Mouse (Mus musculus) heart, embryonic 13.5 days (tissue): ENCODE data around the gene Flad1. TPM values are rescaled to one million over a fixed set of nuclear protein-coding genes. Genes with fewer than 3 reads are reported as not detected.
A peak's percentile ranks its signal among the peaks of the same experiment; 100 is the strongest.

Source experiments
- ATAC-seq: fragments of 200-750 bp; cut with Nextera tagmentation; 2 replicates; pipeline ENCODE4 v1.8.0; 2017; ENCODE audit warnings: moderate TSS enrichment; ENCODE audit not compliant: insufficient number of reproducible peaks, low FRiP score, low TSS enrichment; ENCODE audit errors: extremely low read depth
- H3K27ac ChIP-seq: fragments of 300-500 bp; sonication (generic); replicated peaks from 2 replicates; pipeline ENCODE4 v1.5.1; 2015; ENCODE audit warnings: moderate library complexity, mild to moderate bottlenecking, inconsistent platforms
- H3K27me3 ChIP-seq: fragments of 300-500 bp; sonication (generic); replicated peaks from 2 replicates; pipeline ENCODE4 v1.6.1; 2015; ENCODE audit warnings: mild to moderate bottlenecking, inconsistent platforms
- H3K36me3 ChIP-seq: fragments of 300-500 bp; sonication (generic); 2 replicates; pipeline ENCODE4 v1.6.1; 2015; ENCODE audit warnings: mild to moderate bottlenecking, inconsistent platforms
- H3K4me1 ChIP-seq: fragments of 300-500 bp; sonication (generic); 2 replicates; pipeline ENCODE4 v1.6.1; 2015; ENCODE audit warnings: inconsistent platforms
- H3K4me2 ChIP-seq: fragments of 300-500 bp; sonication (generic); 2 replicates; pipeline ENCODE4 v1.6.1; 2015; ENCODE audit warnings: inconsistent platforms, mild to moderate bottlenecking, moderate library complexity
- H3K4me3 ChIP-seq: fragments of 300-500 bp; sonication (generic); 2 replicates; pipeline ENCODE4 v1.5.1; 2015; ENCODE audit warnings: moderate library complexity, mild to moderate bottlenecking, inconsistent platforms
- H3K9ac ChIP-seq: fragments of 300-500 bp; sonication (generic); 2 replicates; pipeline ENCODE4 v1.6.1; 2015; ENCODE audit warnings: inconsistent platforms, mild to moderate bottlenecking, moderate library complexity
- H3K9me3 ChIP-seq: fragments of 300-500 bp; sonication (generic); 2 replicates; pipeline ENCODE4 v1.6.1; 2016; ENCODE audit warnings: inconsistent platforms
- WGBS: fragments of 180-500 bp; shearing (Covaris S2); methylation state at CpG from one replicate; pipeline ENCODE4 v1.1.7; 2015; ENCODE audit warnings: mixed read lengths; 5-methylcytosine and 5-hydroxymethylcytosine counted together
- polyA plus RNA-seq: library from polyadenylated mRNA; unstranded; fragments of >200 nt; fragmentation: Nextera tagmentation; extraction: Ambion mirVana; gene quantifications from 2 replicates; pipeline ENCODE4 v1.2.1, GENCODE M21; 2015

Flad1 gene
- polyA plus RNA-seq, 1 experiment from 2014 or later: 30.3 TPM

GRCm38 (mm10) chr3:89424416-89425140 is 12.9 kb upstream of the Flad1 start:
- Histone ChIP-seq H3K27me3 (no peaks in the 10 kb centered on the region), H3K9me3 (no peaks in the 10 kb centered on the region), H3K27ac (peak overlapping the region; percentile 10), H3K4me3 (no peak overlapping the region), H3K4me2 (no peak overlapping the region), H3K9ac (no peak overlapping the region; the same call in 1 of the 2 replicates), H3K4me1 (peaks cover 55% of the 10 kb centered on the region), H3K36me3 (peaks cover 58% of the 10 kb centered on the region)
- no peak for ATAC-seq
- WGBS: 63% methylated on average over 5 of the region's 5 CpGs

- peak overlapping the region; percentile 89 for H3K9ac ChIP-seq
- WGBS: 62% methylated on average over 6 of the region's 6 CpGs
- peaks cover 46% of the 10 kb centered on the region for H3K36me3 ChIP-seq
- ATAC-seq: no peak
- H3K27ac ChIP-seq: peak overlapping the region; percentile 98; the same call in 1 of the 2 replicates
- H3K4me1 ChIP-seq: peaks cover 55% of the 10 kb centered on the region
- no peaks in the 10 kb centered on the region for H3K9me3 ChIP-seq
- H3K4me2 ChIP-seq: peak overlapping the region; percentile 84
- H3K4me3 ChIP-seq: peak overlapping the region; percentile 63
- H3K27me3 ChIP-seq: no peaks in the 10 kb centered on the region
These were observed 11.0 kb upstream of the Flad1 start for GRCm38 (mm10) chr3:89422556-89423205.

DNA sequence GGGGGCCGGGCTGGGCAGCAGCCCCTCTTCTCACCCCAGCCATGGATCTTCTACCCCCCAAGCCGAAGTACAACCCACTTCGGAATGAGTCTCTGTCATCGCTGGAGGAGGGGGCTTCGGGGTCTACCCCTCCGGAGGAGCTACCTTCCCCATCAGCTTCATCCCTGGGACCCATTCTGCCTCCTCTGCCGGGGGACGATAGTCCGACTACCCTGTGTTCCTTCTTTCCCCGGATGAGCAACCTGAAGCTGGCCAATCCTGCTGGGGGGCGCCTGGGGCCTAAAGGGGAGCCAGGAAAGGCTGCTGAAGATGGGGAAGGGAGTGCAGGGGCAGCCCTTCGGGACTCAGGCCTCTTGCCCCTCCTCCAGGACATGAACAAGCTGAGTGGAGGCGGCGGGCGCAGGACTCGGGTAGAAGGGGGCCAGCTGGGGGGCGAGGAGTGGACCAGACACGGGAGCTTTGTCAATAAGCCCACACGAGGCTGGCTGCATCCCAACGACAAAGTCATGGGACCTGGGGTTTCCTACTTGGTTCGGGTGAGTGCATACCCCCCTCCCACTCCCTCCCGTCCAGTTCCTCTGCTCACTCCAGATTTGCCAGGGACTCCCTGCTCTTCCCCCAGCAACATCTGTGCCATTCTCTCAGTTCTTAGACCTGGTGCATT is 10.3 kb upstream of the Flad1 start:
- Histone ChIP-seq H3K4me1 (peaks cover 61% of the 10 kb centered on the region), H3K27me3 (no peaks in the 10 kb centered on the region), H3K4me2 (peak overlapping the region; percentile 84), H3K36me3 (peaks cover 38% of the 10 kb centered on the region), H3K27ac (peak overlapping the region; percentile 98), H3K9me3 (no peaks in the 10 kb centered on the region), H3K4me3 (peak overlapping the region; percentile 63), H3K9ac (peak overlapping the region; percentile 89)
- 6% methylated on average over 22 of the region's 22 CpGs for WGBS
- no peak for ATAC-seq

DNA sequence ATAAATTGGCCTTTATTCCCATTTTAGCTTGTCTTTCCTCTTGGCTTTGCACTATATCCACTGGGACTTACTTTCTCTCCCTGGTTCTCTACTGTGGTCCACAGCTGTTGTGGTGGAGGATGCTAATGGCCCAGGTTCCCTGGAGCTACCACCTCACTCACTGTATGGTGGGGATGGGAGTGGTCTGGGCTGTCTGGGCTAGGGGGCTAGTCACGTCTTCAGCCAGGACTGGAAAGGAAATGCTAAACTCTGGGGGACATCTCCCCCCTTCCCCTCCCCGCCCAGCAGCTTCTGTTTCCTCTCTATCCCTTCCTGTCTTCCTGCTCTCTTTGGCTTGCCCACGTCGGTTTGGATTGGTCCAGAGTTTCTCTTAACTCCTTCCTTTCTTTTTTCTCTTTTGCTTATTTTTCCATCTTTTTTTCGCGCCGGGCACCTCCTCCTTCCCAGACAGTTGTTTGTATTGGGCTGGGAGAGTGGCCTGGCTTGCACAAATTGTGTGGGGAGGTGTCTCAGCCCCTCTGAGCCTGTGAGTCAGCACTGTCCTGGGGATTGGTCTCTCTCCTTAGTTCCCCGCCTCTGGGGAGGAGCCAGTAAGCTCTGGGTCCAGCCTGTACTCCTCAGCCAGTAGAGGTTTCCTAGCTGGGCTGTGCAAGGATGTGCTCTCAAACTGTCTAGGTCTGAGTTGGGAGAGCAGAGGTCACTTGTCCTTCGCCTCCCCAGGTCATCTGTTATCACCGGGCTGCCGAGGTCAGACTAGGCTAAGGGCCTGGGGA is 9.5 kb upstream of the Flad1 start:
- 5% methylated on average over 11 of the region's 11 CpGs for WGBS
- H3K4me2 ChIP-seq: peak overlapping the region; percentile 84

GRCm38 (mm10) chr3:89420421-89420820 is 8.8 kb upstream of the Flad1 start:
- ATAC-seq: no peak
- peaks cover 34% of the 10 kb centered on the region for H3K36me3 ChIP-seq
- peak overlapping the region; percentile 89 for H3K9ac ChIP-seq
- H3K4me1 ChIP-seq: peaks cover 69% of the 10 kb centered on the region
- 46% methylated on average over 2 of the region's 2 CpGs for WGBS
- peak overlapping the region; percentile 84 for H3K4me2 ChIP-seq
- peak overlapping the region; percentile 74 for H3K4me3 ChIP-seq
- H3K9me3 ChIP-seq: no peaks in the 10 kb centered on the region
- H3K27ac ChIP-seq: peak overlapping the region; percentile 98
- no peaks in the 10 kb centered on the region for H3K27me3 ChIP-seq

More for the DNA sequence above, 9.5 kb upstream of the Flad1 start:
- H3K27ac ChIP-seq: peak overlapping the region; percentile 98
- H3K4me3 ChIP-seq: peak overlapping the region; percentile 63
- H3K4me1 ChIP-seq: peaks cover 69% of the 10 kb centered on the region
- ATAC-seq: peak; percentile 78
- H3K9ac ChIP-seq: peak overlapping the region; percentile 89
- no peaks in the 10 kb centered on the region for H3K27me3 ChIP-seq
- no peaks in the 10 kb centered on the region for H3K9me3 ChIP-seq
- H3K36me3 ChIP-seq: peaks cover 34% of the 10 kb centered on the region

DNA sequence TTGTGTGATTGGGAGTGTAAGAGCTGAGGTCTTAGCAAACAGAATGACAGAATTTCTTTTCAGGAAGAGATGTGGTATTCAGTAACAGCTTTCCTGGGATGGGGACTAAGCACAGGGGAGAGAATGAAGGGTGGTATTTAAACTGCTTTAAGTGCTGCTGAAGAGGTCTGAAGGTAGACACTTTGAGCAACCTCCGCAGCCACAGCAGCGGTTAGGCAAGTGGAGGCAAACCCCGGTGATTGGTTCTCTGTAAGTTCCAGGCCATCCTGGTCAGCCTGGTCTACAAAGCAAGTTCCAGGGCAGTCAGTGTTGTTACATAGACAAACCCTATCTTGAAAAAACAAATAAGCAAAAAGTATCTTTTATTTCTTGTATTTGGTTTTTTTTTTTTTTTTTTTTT is 8.3 kb upstream of the Flad1 start:
- WGBS: 9% methylated on average over 3 of the region's 3 CpGs
- Histone ChIP-seq H3K4me2 (peak overlapping the region; percentile 84), H3K36me3 (peaks cover 34% of the 10 kb centered on the region), H3K27ac (peak overlapping the region; percentile 98), H3K27me3 (no peaks in the 10 kb centered on the region), H3K9ac (peak overlapping the region; percentile 85), H3K9me3 (no peaks in the 10 kb centered on the region), H3K4me3 (peak overlapping the region; percentile 74), H3K4me1 (peaks cover 66% of the 10 kb centered on the region)
- no peak for ATAC-seq

GRCm38 (mm10) chr3:89419571-89419970 is 7.9 kb upstream of the Flad1 start:
- peak overlapping the region; percentile 74 for H3K4me3 ChIP-seq
- H3K4me1 ChIP-seq: peaks cover 63% of the 10 kb centered on the region
- H3K27ac ChIP-seq: peak overlapping the region; percentile 98
- ATAC-seq: no peak
- H3K27me3 ChIP-seq: no peaks in the 10 kb centered on the region
- H3K36me3 ChIP-seq: peaks cover 34% of the 10 kb centered on the region
- no peaks in the 10 kb centered on the region for H3K9me3 ChIP-seq
- WGBS: 2% methylated on average over 9 of the region's 9 CpGs
- H3K9ac ChIP-seq: peak overlapping the region; percentile 85
- H3K4me2 ChIP-seq: peak overlapping the region; percentile 84

DNA sequence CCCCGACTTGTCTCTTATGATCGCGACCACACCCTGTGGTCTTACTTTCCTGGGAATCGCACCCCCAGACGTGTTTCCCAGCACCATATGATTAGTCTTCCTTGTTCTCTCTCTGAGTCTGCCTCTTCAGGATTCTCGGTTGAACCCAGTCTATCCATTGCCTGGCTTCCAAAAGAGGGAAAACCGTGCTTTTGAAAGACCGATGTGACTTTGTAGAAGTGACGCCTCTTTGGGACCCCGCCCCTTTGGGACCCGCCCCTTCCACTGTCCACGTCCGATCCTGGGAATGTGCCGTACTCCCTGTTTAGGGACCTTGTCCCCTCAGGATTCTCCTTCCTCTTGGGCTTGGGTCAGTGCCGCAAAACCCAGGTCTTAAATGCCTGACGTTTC is 7.2 kb upstream of the Flad1 start:
- WGBS: under 1% methylated on average over 16 of the region's 16 CpGs
- peak overlapping the region; percentile 85 for H3K9ac ChIP-seq
- peaks cover 57% of the 10 kb centered on the region for H3K4me1 ChIP-seq
- peak overlapping the region; percentile 74 for H3K4me3 ChIP-seq
- H3K27ac ChIP-seq: peak overlapping the region; percentile 98
- peak; percentile 15; the same call in 1 of the 2 replicates for ATAC-seq
- H3K4me2 ChIP-seq: peak overlapping the region; percentile 84
- H3K36me3 ChIP-seq: peaks cover 34% of the 10 kb centered on the region
- H3K27me3 ChIP-seq: no peaks in the 10 kb centered on the region
- H3K9me3 ChIP-seq: no peaks in the 10 kb centered on the region

GRCm38 (mm10) chr3:89418170-89418860 is 6.6 kb upstream of the Flad1 start, which contains the start of the genes Cks1b and Shc1:
Gene Cks1b, minus strand, starts transcription at chr3:89418383.
Gene Shc1, plus strand, starts transcription at chr3:89418443.
- Histone ChIP-seq H3K36me3 (peaks cover 33% of the 10 kb centered on the region), H3K4me1 (peaks cover 51% of the 10 kb centered on the region), H3K4me3 (peak within 1 kb of the TSS; percentile 74), H3K9ac (peak within 1 kb of the TSS; percentile 85), H3K9me3 (no peaks in the 10 kb centered on the region), H3K27ac (peak within 1 kb of the TSS; percentile 98), H3K4me2 (peak within 1 kb of the TSS; percentile 84), H3K27me3 (no peaks in the 10 kb centered on the region)
- peak; percentile 82 for ATAC-seq
- WGBS: 1% methylated on average over 39 of the region's 39 CpGs

DNA sequence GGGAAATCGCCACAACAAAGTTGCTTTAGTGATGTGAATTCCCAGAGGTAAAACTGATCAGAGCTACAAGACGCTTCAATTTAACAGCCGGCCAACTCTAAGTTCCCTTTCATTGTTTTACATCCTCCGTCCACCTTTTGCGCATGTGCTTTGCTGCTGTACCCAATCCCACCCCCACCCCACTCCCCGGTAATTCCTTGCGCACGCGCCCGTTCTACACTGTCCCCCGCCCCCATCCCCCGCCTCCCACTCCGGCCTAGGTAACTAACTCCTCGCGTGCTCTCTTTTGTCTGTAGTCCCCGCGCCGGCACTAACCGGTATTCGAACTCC is 6.1 kb upstream of the Flad1 start:
- Histone ChIP-seq H3K9ac (peak overlapping the region; percentile 80), H3K36me3 (peaks cover 36% of the 10 kb centered on the region), H3K27me3 (no peaks in the 10 kb centered on the region), H3K27ac (peak overlapping the region; percentile 78), H3K9me3 (no peaks in the 10 kb centered on the region), H3K4me2 (peak overlapping the region; percentile 84), H3K4me3 (peak overlapping the region; percentile 74), H3K4me1 (peaks cover 46% of the 10 kb centered on the region)
- WGBS: under 1% methylated on average over 20 of the region's 20 CpGs
- ATAC-seq: 0 out of 2 replicates have a peak, but pooled peaks have one; percentile 0
